Mouse (Mus musculus): Measurements from ENCODE around the gene Gm11214. TPM values are rescaled to one million over a fixed set of nuclear protein-coding genes. Genes with fewer than 3 reads are reported as not detected.

The Gm11214 gene
- not detected for total RNA-seq (2021)

GRCm38 (mm10) chr4:63663279-63663678 is at the start of gene Gm11214:
Gene Gm11214, minus strand, starts transcription at chr4:63663379.
- DNase-seq = no peak

DNA sequence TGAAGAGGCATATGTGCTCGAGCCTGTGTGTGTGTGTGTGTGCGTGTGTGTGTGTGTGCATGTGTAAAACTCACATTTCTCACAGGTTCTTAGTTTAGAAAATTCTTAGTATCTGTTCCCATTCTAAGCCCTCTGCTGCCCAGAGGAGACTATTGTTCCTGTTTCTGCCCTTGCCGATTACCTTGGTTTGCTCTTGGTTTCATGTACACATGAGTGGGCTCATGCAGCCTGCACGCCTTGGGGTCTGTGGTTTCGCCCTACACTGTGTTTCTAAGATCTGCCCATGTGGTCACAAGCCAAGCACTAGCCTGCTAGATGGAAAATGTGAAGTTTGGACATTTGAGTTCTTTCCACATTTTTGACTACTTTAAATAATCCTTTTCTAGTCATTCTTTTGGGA is 48.7 kb upstream of the Gm11214 start:
- no peak for DNase-seq

DNA sequence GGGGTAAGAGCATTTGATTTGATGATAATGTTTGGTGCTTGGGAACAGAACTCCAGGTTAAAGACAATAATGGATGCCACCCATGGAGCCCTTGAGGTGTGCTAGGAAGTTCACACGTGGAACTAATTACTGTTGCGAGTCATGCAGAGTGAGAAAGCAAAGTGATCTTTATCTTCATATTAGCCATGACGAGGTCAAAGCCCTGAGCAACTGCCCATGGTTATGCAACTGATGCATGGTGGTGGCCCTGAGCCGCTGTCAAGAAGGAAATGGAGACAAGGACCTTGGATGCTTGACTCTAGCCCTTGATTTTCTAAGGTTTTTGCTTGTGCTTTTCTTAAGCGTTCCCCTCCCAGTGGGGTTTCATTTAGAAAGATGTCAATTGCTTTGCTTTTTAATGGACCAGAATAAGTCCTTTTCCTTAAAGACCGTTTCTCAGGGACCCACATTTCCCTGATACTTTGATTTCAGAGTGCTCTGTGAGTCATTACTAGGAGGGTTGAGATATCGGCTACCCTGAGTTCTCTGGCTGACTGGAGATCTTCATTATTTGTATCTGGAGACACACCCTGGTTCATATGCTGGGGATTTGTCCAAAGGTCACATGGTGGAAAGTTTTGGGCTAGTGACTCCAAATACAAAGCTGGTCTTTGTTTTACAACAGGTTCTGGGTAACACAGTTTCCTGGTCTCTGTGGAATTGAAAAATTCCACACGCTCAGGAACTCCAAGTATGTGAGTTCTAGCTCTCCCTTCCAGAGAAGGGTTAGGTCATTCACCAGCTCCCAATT is 47.4 kb upstream of the Gm11214 start:
- no peak for DNase-seq

DNA sequence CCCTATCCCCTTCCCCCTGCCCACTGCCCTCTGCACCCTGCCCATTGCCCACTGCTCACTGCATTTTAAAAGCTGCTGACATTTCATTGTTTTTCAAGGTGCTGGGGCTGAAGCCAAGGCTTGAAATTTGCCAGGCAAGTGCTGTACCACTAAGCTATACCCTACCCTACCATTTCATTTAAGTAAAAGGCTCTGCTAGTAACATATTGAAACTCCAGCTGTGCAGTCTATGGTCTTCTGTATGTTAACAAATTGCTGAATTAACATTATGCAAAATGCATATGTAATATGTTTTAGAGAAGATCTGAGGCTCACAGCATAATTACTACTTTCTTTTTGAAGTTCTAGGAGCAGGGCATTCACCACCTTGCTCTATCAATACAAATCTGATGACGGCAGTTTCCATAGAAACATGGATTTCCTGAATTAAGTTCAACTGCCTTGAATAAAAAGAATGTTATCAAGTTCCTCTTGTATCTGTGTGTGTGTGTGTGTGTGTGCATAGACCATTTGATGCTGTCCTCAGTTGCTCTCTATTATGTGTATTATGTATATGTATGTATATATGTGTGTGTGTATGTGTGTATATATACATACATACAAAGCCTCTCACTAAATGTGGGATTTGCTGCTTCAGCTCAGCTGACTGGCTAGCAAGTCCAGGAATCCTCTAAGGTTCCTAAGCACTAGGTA is 43.2 kb upstream of the Gm11214 start:
- DNase-seq = no peak

GRCm38 (mm10) chr4:63704232-63704631 is 41.1 kb upstream of the Gm11214 start:
- DNase-seq = no peak

DNA sequence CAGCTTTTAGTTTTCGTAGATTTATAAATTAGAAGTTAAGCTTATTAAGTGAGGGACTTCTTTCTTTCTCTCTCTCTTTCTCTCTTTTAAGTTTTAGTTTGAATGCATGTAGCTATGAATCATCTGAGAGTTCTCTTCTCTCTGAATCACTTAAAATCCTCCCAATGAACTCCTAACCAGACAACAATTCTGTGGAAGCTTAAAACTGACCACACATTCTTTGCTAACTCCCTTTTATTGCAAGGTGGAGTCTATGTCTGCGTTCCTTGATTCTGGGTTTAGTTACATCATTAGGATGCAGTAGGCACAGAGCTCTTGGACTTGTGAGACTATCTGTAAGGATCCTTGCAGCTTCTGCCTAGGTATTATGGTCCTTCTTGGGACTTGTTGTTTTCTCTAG is 40.5 kb upstream of the Gm11214 start:
- no peak for DNase-seq

DNA sequence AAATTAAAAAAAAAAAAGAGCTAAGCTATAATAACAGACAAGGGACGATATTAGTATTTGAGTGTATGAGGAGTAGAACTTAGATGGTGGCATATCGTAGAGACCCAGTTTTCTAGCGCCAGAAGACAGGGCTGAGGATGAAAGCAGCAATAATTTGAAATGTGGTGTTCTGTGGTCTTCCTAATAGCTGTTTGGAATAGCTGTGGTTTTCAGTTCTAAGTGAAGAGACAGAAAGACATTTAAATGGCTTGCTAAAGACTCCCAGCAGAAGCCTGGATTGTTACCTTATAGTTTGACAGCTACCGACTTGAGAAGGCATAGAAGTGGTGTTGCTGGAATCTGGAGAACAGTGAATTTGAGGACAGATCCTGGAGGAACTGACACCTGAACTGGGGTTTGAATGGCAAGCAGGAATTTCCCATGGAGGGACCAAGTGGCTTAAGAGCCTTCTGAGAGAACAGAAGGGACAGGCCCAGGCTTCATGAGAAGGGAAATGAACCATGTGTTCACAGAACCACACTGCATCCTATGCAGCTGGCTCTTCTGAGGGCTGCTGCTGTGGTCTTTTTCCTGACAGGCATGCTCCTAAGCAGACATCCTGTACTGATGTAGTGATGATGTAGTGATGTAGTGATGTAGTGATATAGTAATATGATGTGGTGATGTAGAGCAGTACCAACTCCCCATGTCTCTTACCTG is 39.0 kb upstream of the Gm11214 start:
- DNase-seq = no peak

DNA sequence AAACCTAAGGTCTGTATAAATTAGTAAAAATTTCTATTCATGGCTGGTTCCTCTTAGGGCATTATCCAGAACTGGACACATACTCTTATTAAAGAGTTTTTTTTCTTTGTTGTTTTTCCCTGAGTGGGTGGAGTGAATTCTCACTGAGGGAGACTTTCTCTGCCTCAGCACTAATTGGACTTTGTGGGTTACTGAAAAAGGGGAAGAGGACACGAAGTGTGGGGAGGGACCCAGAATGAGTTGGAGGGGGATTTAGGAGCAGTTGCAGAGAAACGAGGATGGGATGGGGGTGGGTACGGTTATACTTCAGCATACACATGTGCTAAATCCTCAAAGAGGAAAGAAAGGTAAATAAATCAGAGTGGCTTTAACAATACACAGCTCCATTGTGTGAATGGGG is 36.6 kb upstream of the Gm11214 start:
- DNase-seq = no peak

DNA sequence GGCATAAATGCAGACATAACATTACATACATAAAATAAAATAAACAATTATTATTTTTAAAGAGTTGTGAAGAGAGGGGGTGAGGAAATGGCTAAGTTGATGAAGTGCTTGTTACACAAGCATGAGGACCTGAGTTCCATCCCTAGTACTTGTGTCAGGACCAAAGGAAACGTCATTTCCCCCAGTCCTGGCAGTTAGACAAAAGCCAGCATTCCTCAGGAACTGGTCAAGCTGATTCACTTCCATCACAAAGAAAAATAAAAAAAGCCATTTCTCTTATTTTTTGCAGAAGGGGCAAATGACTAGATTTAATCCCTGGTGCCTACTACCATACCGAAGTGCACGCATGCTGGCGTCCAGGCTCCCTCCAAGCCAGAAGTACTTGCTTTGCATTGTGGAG is 33.7 kb upstream of the Gm11214 start:
- DNase-seq = no peak

DNA sequence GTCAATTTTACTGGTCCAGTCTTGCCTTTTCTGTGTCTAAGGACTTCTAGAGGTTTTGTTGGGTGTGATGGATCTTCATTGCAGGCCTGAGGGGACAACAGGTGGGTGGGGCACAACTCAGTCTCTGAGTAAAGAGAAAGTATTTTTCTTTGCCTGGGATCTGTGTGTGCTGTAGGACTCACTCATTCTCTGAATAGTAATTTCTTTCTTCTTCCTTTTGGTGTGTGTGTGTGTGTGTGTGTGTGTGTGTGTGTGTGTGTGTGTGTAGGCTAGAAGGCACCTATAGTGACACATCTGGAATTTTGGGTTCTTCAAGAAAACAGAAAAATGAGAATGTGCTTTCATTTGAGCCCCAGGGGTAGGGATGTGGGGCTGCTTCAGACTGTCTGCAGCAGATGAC is 29.2 kb upstream of the Gm11214 start:
- no peak for DNase-seq

GRCm38 (mm10) chr4:63687429-63687828 is 24.2 kb upstream of the Gm11214 start:
- DNase-seq = no peak

DNA sequence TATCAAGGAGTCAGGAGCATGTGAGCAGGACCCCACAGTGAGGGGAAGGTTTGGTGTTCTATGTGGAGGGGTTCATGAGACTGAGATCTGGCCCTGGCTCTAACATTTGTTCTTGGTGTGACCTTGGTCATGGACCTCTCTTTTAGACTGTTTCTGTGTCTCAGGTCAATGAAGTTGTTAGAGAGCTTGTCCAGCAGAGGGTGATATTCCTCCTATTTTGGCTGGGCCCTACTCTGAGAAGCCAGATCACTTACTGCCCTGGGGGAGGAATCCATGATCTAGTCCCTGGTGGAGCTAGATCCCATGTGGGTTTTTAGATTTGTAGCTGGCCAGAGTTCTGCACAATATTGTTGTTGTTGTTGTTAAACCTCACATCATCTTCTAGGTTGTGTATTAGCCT is 23.0 kb upstream of the Gm11214 start:
- DNase-seq = no peak

DNA sequence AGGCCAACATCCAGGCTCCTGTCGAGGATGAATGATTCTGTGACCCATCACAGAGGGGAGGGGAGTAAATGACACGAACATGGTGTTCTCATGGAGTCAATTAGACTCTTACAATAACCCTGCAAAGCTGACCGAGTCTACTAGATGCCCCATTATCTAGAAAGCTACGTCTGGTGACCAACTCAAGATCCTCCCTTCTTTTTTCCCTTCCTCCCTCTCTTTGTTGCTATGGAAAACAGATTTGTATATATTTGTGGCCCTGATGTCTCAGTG is 22.0 kb upstream of the Gm11214 start:
- no peak for DNase-seq

- DNase-seq = no peak
These were observed 21.5 kb upstream of the Gm11214 start for GRCm38 (mm10) chr4:63684412-63685252.

DNA sequence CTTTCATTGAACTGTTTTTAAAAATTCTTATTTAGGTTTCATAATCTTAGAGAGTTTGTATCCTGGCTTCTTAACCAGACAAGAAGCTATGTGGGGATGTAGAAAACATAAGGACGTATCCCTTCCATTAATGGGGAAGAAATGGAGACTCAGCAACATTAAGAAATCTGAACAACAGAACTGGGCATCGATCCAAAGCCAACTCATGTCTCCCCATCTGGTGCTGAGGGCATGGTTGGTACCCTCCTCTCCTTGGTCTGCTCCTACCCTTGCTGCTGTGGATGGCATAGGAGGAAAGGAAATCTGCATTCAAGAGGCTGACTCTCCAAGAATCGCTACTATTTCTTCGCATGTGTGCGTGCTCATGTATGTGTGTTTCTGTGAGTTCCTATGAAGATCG is 20.5 kb upstream of the Gm11214 start:
- DNase-seq = no peak

GRCm38 (mm10) chr4:63683056-63683455 is 19.9 kb upstream of the Gm11214 start:
- no peak for DNase-seq

DNA sequence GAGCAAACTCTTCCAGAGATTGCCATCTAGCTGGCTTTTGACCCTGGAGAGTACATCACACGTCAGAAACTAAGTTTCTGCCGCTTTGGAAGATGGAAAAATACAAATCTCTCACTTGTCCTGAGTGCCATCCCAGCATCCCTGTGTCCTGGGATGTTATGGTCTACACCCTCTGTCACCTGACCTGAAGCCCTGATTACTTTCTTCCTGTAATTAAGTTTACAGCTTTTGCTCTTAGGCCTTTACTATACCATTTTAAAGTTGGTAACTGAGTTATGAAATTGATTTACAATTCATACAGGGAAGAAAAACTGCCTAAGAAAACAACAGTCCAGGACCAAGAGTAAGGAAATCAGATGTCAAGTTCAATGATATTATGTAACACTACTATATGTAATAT is 19.3 kb upstream of the Gm11214 start:
- no peak for DNase-seq

DNA sequence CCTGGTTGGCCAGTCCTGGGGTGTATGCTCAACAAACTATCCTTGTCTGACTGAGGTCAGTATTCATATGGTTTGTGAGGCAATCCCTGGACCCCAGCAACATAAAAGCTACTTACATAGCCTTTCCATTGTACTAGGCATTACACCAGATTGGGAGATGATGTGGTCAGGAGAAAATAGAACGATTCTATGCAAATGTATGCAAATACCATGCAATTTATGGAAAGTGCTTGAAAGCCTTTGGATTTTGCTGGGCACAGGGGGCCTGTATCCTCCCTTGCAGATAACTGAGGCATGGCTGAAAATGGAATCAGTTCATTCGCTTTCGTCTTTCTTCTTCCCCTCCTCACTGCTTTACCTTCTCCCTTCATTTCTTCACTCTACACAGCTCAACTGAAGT is 18.4 kb upstream of the Gm11214 start:
- DNase-seq = no peak

GRCm38 (mm10) chr4:63675128-63675527 is 11.9 kb upstream of the Gm11214 start:
- no peak for DNase-seq

DNA sequence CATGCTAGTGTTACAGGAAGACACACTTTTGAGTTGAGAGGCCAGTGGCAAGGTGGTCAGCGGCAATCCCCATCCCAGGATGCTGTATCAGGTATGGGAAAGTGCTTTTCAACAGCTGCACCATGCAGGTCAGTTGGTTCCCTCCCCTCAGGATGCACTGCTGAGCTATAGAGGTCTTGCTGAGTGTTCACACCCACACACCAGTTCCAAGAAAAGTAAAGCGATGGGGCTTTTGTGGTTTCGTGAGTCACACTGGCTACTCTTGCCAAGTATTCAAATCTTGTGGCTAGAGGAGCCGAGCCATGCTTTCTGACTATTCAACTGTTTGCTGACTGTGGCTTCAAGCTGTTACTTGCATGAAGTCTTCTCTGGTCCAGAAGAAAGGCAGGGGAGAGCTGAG is 5.1 kb upstream of the Gm11214 start:
- DNase-seq = no peak

DNA sequence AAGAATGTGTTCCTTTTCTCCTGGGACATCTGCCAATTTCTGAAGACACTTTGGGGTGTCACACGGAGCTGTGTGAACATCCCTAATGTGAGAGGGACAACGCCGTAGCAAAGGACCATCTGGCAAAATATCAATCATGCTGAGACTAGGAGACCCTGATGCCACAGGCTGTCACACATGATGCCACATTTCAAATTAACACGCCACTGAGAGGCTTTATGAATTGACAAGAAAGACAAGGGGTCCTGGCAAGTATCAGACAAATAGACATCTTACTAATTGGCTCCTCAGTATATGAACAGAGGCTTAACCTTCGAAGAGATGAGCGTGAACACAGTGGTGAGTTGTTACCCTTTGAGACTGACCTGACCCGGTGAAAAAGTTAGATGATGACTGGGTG is 2.6 kb upstream of the Gm11214 start:
- DNase-seq = no peak

DNA sequence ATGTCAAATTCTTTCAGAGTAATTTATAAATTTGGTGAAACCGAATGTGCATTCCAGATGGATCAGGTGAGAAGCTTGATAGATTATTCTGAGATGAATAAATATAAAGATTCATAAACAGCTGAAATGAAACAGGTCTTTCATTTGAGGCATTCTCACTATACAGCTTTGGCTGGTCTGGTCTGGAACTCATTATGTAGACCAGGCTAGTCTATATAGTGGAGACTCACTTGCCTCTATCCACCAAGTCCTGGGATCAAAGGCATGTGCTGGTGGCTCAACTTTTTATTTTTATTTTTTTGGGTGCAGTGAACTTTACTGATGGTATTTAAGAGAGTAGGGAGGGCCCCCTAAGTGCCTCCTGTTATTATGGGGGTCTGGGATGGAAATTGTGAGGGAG is 1.3 kb downstream of the Gm11214 start:
- no peak for DNase-seq

- DNase-seq = no peak
These were observed 1.8 kb downstream of the Gm11214 start for GRCm38 (mm10) chr4:63661426-63661825.
